Mouse (Mus musculus) c-Kit-positive CD71-negative TER-119-negative erythroid progenitor cells, embryonic 14.5 days (primary cell): ENCODE data around the gene Syt3.
A peak's percentile ranks its signal among the peaks of the same experiment; 100 is the strongest.

Experiments
- DNase-seq: peaks from one replicate; pipeline ENCODE4 v3.0.0-alpha.2; 2013; ENCODE audit warnings: low read depth

Gene Syt3

GRCm38 (mm10) chr7:44405346-44406014 lies 21.6 kb downstream of the Syt3 start:
- DNase-seq, result peak; percentile 86

- no peak for DNase-seq
These were observed 22.1 kb downstream of the Syt3 start for GRCm38 (mm10) chr7:44406015-44406355.

GRCm38 (mm10) chr7:44411144-44411543 lies 27.2 kb downstream of the Syt3 start:
- no peak for DNase-seq

DNA sequence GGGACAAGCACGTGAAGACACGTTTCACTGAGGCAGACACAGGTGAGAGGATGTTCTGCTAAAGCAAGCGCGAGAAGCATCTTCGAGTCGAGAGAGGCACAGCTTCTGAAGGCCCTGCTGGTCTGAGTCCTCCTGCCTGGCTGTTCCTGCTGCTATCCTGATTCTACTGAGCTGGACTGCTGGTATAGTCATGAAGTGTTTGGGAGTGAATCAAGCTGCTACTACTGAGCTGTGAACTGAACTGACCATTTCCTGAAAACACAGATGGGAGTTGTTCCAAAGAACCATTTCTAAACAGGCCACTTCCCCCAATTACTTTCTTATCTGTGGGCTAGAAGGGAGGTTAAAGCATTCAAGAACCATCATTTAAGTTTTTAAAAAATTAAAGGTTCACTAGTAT lies 29.4 kb downstream of the Syt3 start:
- DNase-seq, result no peak

DNA sequence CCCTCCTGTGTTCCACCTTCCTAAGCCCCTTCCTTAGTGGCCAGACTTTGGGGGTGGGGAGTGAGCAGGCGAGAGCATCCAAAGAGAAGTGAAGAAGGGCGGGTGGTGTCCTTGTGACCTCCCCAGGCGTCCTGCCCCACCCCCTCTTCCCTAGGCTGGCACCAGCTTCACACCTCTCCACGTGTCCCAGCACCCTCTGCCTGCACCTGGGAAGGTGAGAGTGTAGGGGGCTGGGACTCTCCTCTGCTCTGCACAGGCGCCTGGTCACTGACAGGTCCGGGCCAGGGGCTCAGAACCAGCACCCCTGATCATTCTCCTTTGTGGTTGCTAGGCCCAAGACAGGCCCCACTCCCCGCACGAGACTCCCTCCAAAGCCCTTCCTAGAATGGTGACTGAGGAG lies 43.8 kb downstream of the Syt3 start:
- DNase-seq, result no peak

DNA sequence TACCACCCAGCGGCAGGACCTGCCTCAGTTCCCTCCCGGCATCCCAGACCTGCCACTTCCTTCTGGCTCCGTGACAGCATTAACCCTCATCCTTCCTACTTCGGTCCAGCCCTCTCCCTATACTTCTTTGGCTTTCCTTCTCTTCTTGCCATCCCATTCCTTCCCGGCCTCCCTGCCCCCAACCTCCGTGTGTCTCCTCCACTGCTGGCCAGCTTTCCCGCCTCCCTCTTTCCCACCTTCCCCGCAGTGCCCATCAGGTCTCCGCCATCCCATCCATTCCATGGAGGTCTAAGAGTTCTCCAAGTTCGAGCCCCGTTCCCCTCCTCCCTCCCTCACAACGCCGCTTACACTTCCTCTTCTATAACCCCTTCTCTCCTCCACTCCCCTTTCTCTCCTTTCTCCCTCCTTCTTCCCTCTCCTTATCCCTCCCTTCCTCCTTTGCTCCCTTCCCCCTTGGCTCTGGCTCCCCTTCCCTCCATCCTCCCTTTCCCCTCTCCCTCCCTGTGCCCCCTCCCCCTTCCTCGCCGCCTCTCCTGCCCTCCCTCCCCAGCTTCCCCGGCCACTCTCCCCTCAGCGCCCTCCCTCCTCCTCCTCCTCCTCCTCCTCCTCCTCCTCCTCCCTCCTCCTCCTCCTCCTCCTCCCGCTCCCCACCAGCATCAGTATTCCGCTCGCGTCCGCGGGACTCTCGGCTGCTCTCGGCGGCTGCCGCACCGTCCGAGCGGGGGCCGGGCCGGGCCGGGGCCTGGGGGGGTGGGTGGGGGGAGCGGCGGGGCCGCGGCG lies 44.5 kb downstream of the Syt3 start:
- no peak for DNase-seq

DNA sequence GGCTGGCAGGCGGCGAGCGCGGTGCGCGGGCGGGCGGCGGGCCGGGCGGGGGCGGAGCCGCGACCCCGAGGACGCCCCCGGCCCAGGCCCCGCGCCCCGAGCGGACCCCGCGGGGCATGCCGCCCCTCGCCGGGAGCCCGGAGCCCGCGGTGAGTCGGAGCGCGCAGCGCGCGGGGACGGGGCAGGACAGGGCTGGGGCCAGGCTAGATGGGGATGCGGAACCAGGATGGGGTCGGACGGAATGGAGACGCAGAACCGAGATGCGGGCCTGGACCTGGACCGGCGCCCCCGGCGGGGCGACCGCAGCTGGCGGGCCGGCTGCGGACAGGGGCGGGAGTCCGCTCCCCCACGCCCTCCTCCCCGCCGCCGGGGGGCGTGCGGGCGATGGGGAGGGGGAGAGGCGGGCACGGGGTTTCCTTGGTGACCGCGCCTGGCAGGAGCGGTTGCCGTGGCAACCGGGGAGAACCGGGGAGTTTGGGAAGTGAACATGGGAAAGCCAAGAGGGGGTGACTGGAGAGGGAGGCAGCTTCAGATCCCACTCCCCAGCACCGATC lies 45.1 kb downstream of the Syt3 start, which contains the start of gene Lrrc4b:
TSS of gene Lrrc4b (plus strand) at position 51 of the 554 bp plus-strand sequence.
- DNase-seq, result no peak

- no peak for DNase-seq
These were observed 45.9 kb downstream of the Syt3 start for GRCm38 (mm10) chr7:44429534-44430488.

DNA sequence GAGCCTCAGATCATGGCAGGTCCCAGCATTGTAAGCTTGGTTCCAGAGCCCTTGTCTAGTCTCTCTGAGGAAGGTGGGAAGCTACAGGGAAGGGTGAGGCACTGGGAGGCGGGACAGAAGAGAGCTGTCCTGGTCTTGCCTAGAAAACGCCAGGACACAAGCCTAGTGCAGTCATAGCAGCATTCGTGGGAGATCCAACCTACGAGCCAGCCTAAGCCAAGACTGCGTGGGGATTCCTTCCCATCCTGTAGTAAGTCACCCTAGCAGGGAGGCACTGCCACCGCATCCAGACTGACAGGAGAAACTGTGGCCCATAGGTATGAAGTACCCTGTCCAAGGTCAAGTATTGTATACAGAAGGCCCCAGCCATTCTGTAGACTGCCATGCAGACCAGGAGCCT lies 48.6 kb downstream of the Syt3 start:
- DNase-seq, result no peak

DNA sequence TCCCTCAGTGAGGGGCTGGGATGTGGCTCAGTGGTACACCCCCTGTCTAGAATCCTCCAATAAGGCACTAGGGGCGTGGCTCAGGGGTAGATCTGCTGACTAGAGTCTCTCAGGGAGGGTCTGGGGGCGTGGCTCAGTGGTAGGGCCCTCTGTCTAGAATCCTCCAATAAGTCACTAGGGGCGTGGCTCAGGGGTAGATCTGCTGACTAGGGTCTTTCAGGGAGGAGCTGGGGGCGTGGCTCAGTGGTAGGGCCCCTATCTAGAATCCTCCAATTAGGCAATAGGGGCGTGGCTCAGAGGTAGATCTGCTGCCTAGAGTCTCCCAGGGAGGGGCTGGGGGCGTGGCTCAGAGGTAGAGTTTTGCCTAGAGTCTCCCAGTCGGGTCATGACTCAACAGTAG lies 49.5 kb downstream of the Syt3 start:
- DNase-seq, result peak; percentile 64

DNA sequence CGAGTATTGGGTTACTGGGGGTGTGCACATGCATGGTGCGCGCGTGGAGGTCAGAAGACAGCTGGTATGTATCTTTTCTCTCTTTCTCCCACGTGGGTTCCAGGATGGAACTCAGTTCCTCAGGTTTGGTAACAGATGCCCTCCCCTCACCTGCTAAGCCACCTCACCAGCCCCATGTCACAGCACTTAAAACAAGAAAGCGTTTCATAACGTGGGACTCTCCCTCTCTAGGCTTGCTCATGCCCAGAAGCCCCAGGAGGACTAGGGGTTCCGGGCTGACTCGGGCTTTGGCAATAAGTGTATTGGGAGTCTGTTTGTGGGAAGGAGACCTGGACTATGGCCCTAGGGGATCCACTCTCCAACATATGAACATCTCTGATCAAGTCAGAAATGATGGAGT lies 50.2 kb downstream of the Syt3 start:
- no peak for DNase-seq

DNA sequence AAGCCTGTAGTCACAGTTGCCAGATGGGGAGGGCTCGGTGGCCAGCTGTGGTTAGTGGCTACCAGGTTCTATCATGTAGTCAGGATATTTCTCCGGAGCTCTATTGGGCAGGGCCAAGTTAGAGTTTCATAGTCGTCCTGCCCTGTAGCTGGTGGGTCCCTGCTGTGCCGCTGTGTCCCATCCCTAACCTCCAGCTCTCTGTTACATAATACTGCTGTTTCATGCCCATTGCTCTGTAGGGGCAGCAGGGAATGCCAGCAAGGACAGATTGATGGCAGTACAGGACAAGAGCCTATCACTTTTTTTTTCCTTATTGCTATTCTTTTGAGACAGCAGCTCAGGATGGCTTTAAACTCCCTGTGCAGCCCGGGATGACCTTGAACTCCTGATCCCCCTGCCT lies 51.9 kb downstream of the Syt3 start:
- no peak for DNase-seq

DNA sequence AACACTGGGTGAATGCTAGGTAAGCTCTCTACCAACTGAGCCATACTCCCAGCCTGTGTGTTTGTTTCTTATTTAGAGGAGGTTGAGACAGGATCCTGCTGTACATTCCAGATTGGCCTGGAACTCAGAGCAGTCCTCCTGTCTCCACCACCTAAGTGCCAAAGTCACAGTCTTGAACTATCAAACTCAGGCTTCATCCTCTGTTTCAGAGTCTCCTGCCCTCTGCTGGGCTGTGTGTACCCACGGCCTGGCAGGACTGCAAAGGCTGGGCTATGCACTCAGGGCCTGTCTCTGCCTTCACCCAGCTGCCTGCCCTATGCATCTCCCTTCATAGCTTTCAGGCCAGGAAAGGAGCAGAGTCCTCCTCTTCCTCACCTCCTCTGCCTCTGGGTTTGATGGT lies 52.4 kb downstream of the Syt3 start:
- no peak for DNase-seq

GRCm38 (mm10) chr7:44437188-44437587 lies 53.3 kb downstream of the Syt3 start:
- no peak for DNase-seq

DNA sequence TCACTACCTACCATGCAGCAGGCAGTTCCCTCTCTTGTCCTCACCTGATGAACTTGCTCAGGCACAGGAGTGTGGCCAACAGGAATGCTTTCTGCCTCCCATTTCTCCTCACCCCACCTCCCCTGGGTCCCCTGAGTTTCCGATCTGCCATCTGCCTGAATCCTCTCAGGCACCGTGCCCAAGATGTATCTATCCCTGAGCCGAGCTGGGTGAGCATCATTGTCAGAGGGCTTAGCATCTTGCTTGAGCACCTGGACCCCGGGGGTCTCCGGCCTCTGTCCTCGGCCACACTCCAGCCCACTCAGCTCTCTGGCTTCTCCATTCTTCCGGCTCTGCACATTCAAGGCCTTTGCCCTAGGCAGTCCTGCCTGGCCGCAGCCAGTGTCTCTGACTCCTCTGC lies 54.0 kb downstream of the Syt3 start:
- DNase-seq, result no peak

- DNase-seq, result no peak
These were observed 55.8 kb downstream of the Syt3 start for GRCm38 (mm10) chr7:44439696-44440095.

GRCm38 (mm10) chr7:44440479-44440878 lies 56.6 kb downstream of the Syt3 start:
- no peak for DNase-seq

GRCm38 (mm10) chr7:44441180-44441579 lies 57.3 kb downstream of the Syt3 start:
- no peak for DNase-seq

DNA sequence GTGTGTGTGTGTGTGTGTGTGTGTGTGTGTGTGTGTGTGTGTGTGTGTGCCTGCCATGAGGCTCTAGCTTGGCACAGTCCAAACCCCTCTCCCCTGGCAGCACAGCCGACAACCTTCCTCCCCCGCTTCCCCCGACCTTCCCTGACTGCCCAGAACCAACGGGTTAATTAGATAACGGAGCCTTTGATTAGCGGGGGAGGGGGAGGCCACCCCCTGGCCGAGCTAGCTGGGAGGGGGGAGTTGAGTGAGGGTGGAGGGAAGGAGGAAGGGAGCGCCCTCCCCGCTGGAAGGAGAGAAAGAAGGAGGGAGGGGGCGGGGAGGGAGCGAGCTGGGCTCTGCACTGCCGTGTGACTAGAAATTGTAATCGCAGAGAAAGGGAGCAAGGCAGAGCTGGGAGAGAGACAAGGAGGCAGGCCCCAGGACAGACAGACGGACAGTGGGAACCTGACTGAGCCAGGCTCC lies 57.8 kb downstream of the Syt3 start:
- no peak for DNase-seq

- DNase-seq, result no peak
These were observed 58.5 kb downstream of the Syt3 start for GRCm38 (mm10) chr7:44442407-44442821.

- DNase-seq, result no peak
These were observed 59.6 kb downstream of the Syt3 start for GRCm38 (mm10) chr7:44443268-44444173.
